Mouse (Mus musculus): ENCODE results near the gene Ppcdc. TPM values are rescaled to one million over a fixed set of nuclear protein-coding genes. Genes with fewer than 3 reads are reported as not detected.

Gene Ppcdc
- 10 to 100 TPM; 20.8 to 35.1 (median 25.2) TPM for total RNA-seq (2022)

GRCm38 (mm10) chr9:57439522-57440295 lies at the start of gene Ppcdc:
Ppcdc (minus strand) TSS chr9:57440124.
- DNase-seq = peak; percentile 95

GRCm38 (mm10) chr9:57487807-57488206 lies 47.9 kb upstream of the Ppcdc start:
- DNase-seq = no peak

- DNase-seq = peak; percentile 55
These were observed 45.9 kb upstream of the Ppcdc start for GRCm38 (mm10) chr9:57485774-57486173.

DNA sequence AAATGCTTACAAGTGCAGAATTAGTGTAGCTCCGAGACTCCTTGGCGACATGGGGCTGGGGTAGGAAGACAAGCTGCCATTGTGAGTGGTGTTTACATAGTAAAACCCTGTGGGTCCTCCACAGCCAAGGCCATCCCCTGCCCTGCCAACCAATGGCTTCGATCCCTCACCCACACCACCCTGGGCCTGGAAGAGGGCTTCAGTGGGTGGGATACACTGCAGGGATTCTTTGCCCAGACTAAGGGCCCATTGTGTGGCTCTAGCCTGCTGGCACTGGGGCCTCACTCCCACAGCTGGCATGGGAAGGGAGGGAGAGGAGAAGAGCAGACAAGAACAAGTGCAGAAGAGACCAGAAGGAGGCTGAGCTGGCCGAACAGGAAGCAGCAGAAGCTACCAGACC lies 29.0 kb upstream of the Ppcdc start:
- DNase-seq = no peak

DNA sequence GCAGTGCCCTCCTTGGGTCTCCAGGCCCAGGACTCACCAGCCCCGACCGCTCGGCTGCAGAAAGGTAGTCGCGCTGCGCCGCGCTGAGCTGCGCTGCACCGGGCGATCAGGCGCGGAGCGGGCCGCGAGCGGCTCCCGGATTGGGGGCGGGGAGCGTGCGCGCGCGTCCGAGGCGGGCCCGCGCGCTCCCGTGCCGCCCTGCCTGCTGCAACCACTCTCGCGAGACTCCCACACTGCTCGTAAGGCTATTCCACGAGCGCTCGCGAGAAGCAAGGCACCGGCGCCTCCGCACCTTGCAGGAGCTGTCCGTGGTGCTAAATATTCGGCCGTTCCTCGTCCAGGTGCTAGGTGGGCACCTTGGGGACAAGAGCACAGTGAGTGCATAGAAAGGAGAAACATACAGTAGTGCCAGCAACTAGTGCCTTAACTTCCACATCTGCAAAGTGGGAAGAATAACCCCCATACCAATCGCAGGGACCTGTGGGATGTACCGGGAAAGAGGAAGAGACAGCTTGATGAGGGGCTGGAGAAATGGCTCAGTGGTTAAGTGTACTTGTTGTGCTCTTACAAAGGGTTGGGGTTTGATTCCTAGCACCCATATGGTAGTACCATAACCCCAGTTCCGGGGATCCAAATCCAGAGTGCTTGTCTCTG lies 28.1 kb upstream of the Ppcdc start, which contains the start of gene Scamp5:
Gene Scamp5, minus strand, starts transcription at position 165 of the 654 bp plus-strand sequence.
- peak; percentile 82 for DNase-seq

GRCm38 (mm10) chr9:57467271-57467771 lies 27.4 kb upstream of the Ppcdc start:
- peak; percentile 14 for DNase-seq

GRCm38 (mm10) chr9:57466101-57466500 lies 26.2 kb upstream of the Ppcdc start:
- DNase-seq = no peak

DNA sequence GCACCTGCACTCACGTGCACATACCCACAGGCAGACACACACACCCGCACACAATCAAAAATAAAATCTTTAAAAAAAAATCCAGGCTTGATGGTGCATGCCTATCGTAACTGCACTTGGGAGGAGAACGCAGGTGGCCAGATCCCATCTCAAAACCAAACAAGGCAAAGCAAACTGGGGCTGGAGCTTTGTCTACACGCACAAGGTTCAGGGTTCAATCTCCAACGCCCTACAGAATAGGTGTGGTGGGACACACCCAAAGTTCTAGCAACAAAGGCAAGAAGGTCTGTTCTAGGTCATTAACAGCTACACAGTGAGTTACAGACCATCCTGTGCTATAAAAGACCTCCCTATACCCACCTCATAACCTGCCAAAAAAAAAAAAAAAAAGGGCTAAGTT lies 22.9 kb upstream of the Ppcdc start:
- DNase-seq = no peak

DNA sequence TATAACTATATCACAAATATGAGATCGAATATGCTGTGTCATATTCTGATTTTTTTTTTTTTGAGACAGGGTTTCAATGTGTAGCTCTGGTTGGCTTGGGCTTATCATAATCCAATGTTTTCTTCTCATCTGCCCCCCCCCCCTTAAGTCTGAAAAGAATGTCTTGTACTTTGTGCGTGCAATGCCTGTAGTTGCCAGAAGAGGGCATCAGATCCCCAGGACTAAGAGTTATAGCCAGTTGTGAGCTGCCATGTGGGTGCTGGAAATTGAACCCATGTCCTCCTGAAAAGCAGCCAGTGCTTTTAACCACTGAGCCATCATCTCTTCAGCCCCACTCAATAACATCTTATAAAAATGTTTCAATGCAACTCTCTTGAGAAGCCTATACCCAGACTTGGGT lies 19.8 kb upstream of the Ppcdc start:
- no peak for DNase-seq

- no peak for DNase-seq
These were observed 13.6 kb upstream of the Ppcdc start for GRCm38 (mm10) chr9:57453516-57453915.

- DNase-seq = no peak
These were observed 12.9 kb upstream of the Ppcdc start for GRCm38 (mm10) chr9:57452624-57453462.

DNA sequence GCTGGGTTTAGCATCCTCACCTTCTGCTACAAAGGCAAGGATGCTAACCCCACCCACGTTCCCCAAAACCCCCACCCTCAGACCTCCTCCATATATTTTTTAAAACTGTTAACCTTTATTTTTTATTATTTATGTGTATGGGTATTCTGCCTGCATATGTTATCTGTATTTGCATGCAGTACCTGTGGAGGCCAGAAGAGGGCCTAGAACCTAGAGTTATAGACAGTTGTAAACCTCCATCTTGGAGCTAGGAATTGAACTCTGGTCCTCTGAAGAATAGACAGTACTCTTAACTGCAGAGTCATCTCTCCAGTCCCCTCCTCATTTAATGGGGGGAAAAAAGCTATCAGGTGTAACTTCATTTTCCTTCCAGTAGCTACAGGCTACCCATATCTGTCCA lies 9.8 kb upstream of the Ppcdc start:
- DNase-seq = no peak

DNA sequence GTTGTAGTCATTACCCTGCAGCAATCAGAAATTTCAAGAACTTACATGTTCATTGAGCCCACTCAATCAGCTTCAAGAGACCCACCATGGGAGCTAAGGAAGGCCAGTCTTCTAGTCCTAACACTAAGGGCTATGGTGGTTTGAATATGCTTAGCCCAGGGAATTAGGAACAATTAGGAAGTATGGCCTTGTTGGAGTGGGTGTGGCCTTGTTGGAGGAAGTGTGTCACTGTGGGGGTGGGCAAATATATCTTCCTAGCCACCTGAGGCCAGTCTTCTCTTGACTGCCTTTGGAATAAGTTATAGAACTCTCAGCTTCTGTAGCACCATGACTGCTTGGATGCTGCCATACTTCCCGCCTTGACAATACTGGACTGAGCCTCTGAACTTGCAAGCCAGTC lies 696 bp upstream of the Ppcdc start:
- DNase-seq = no peak

DNA sequence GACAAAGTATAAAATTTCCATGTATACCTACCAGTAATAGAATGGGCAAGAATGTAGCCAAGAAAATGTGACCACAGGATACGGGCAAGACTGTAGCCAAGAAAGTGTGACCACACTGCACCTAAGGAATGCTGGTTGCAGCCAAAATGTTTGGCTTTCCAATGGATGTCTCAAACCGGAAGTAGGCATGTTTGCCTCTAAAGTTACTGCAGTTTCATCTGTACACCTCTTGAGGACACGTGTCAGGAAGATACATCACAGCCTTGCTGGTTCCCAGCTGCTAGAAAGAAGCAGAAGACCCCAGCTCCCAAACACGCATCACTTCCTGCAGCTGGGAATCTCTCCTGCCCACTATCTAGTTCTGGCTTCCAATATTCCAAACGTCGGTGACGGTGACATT lies 841 bp downstream of the Ppcdc start:
- no peak for DNase-seq

DNA sequence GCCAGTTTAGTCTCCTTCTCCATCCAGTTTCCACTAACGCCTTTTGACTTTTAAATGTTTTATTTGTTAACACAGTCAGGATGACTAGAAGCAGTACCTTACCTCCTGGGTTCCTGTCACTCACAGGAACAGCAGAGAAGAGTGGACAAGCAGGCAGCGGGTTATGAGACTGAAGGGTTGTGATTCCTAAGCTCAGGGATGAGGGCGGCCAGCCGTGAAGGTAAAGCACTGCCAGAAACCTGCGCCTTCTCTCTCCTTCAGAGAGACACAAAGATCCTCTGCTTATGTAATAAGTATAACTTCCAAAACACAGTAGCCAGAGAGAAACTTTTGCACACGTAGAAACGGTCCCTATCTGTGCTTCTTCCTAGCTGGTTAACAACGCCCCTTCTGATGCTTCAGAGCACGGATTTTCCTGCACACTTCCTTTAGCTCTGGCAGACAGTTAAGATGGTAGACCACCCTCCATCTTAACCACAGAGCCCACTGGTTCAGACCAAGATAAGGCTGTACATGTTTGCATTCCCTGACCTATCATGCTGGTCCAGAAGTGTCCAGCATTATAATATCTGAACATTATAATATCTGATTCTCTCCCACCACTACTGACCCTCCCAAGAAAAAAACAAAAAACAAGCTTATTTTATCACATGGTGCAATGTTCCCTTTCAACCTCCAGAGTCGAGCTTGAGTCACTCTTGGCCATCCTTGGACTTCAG lies 1.9 kb downstream of the Ppcdc start:
- no peak for DNase-seq

GRCm38 (mm10) chr9:57436166-57436565 lies 3.8 kb downstream of the Ppcdc start:
- no peak for DNase-seq

GRCm38 (mm10) chr9:57434405-57435165 lies 5.3 kb downstream of the Ppcdc start:
- DNase-seq = no peak

- peak; percentile 61 for DNase-seq
These were observed 6.6 kb downstream of the Ppcdc start for GRCm38 (mm10) chr9:57433097-57434032.

DNA sequence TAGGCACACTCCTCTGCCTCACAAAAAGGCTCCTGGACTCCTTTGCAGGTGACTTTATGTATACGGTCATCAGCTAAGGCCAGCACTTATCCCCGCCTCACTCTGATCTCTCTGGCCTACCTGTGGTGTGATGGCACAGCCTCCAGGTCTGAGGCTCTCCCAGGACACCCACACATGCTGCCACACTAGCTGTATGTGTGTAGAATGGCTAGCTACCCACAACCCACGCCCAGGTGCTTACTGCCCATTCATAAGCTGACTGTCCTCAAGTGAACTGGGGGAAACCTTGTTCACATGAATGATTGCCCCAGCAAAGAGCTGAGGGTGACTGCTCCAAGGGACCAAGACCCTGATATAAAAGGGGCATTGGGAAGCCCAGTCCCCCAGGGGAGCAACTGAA lies 7.4 kb downstream of the Ppcdc start:
- no peak for DNase-seq

DNA sequence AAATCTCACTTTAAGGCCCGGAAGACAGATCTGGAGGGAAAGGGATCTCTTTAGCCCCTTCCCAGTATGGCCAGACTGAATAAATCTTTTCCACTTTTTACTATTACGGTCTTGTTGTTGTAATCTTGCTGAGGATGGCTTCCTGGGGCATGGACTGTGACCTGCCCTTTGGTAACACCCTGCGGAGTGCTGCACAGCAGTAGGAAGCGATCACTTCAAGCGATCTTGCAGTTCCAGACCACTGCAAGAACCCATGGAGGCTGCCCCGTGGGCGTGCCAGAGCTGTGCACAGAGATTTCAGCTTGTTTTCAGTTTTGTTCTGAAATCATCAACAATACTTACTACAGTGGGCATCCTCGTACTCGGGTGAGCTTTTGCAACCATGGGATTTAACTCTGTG lies 8.7 kb downstream of the Ppcdc start:
- no peak for DNase-seq
